Mouse (Mus musculus) spleen, adult 2 months (tissue): ENCODE measurements around the gene Arl1.

Experiments
- CTCF ChIP-seq: fragments of 200-500 bp; IDR thresholded peaks from 2 replicates; pipeline ENCODE4 v1.5.1; 2011; ENCODE audit warnings: mild to moderate bottlenecking, inconsistent platforms; ENCODE audit not compliant: insufficient read depth, insufficient read length, insufficient replicate concordance; ENCODE audit errors: extremely low read depth
- POLR2A ChIP-seq: fragments of 200-500 bp; IDR thresholded peaks from 2 replicates; pipeline ENCODE4 v1.6.1; 2011; ENCODE audit warnings: low read depth, low read length, inconsistent platforms

GRCm38 (mm10) chr10:88716986-88717755 is 13.5 kb upstream of the Arl1 start:
- TF ChIP-seq CTCF (no peak), POLR2A (no peak)
